Mouse (Mus musculus): ENCODE measurements around the gene Cenpv. TPM values are rescaled to one million over a fixed set of nuclear protein-coding genes. Genes with fewer than 3 reads are reported as not detected.
A peak's percentile ranks its signal among the peaks of the same experiment; 100 is the strongest.

Cenpv gene
- polyA plus RNA-seq, 1 experiment from 2014 or later: 9.8 TPM

GRCm38 (mm10) chr11:62575659-62576438 is 36.8 kb upstream of the Cenpv start:
- H3K9ac ChIP-seq (replicated peaks): peak overlapping the region; percentile 64
- H3K4me1 ChIP-seq (ENCODE audit: insufficient read depth): peaks cover 26% of the 10 kb centered on the region
- H3K27ac ChIP-seq (ENCODE audit: low read depth): peak overlapping the region; percentile 80
- peak overlapping the region; percentile 98 for H3K4me2 ChIP-seq (ENCODE audit: low read depth, low read length)
- no peaks in the 10 kb centered on the region for H3K36me3 ChIP-seq (replicated peaks; ENCODE audit: insufficient read depth, low read length)
- H3K9me3 ChIP-seq (ENCODE audit: low read length): no peaks in the 10 kb centered on the region
- ATAC-seq: peak; percentile 71
- peak overlapping the region; percentile 64 for H3K4me3 ChIP-seq (ENCODE audit: low read depth, low read length)
- peak; percentile 67 for DNase-seq
- TF ChIP-seq EP300 (IDR thresholded peaks at IDR 0.05; ENCODE audit: low read depth) (no peak), CTCF (IDR thresholded peaks at IDR 0.05; ENCODE audit: low read depth) (no peak)
- WGBS (ENCODE audit: insufficient replicate concordance): 7% methylated on average over 27 of the region's 27 CpGs
- H3K27me3 ChIP-seq (ENCODE audit: insufficient read depth, low read length): no peaks in the 10 kb centered on the region

GRCm38 (mm10) chr11:62575297-62575658 is 36.2 kb upstream of the Cenpv start:
- Histone ChIP-seq H3K9ac (replicated peaks) (peak overlapping the region; percentile 64), H3K36me3 (replicated peaks; ENCODE audit: insufficient read depth, low read length) (no peaks in the 10 kb centered on the region), H3K9me3 (ENCODE audit: low read length) (no peaks in the 10 kb centered on the region), H3K4me1 (ENCODE audit: insufficient read depth) (peaks cover 26% of the 10 kb centered on the region), H3K27me3 (ENCODE audit: insufficient read depth, low read length) (no peaks in the 10 kb centered on the region), H3K4me3 (ENCODE audit: low read depth, low read length) (peak overlapping the region; percentile 64), H3K4me2 (ENCODE audit: low read depth, low read length) (peak overlapping the region; percentile 98), H3K27ac (ENCODE audit: low read depth) (peak overlapping the region; percentile 80)
- DNase-seq (peak; percentile 90), ATAC-seq (peak; percentile 75)
- 1% methylated on average over 9 of the region's 9 CpGs for WGBS (ENCODE audit: insufficient replicate concordance)
- peak; percentile 98 for TF ChIP-seq CTCF (IDR thresholded peaks at IDR 0.05; ENCODE audit: low read depth)
- TF ChIP-seq EP300 (IDR thresholded peaks at IDR 0.05; ENCODE audit: low read depth): no peak

- Histone ChIP-seq H3K4me3 (ENCODE audit: low read depth, low read length) (peak overlapping the region; percentile 14; the same call in 1 of the 2 replicates), H3K36me3 (replicated peaks; ENCODE audit: insufficient read depth, low read length) (no peaks in the 10 kb centered on the region), H3K27me3 (ENCODE audit: insufficient read depth, low read length) (no peaks in the 10 kb centered on the region), H3K4me1 (ENCODE audit: insufficient read depth) (peaks cover 26% of the 10 kb centered on the region), H3K27ac (ENCODE audit: low read depth) (peak overlapping the region; percentile 65), H3K9ac (replicated peaks) (no peak overlapping the region), H3K9me3 (ENCODE audit: low read length) (no peaks in the 10 kb centered on the region), H3K4me2 (ENCODE audit: low read depth, low read length) (peak overlapping the region; percentile 98)
- TF ChIP-seq CTCF (IDR thresholded peaks at IDR 0.05; ENCODE audit: low read depth): no peak
- TF ChIP-seq EP300 (IDR thresholded peaks at IDR 0.05; ENCODE audit: low read depth): no peak
- WGBS (ENCODE audit: insufficient replicate concordance): 54% methylated on average over 4 of the region's 4 CpGs
- DNase-seq (no peak), ATAC-seq (no peak)
These were observed 35.6 kb upstream of the Cenpv start for GRCm38 (mm10) chr11:62574703-62575085.

- H3K9ac ChIP-seq (replicated peaks): peak within 1 kb of the TSS; percentile 64; the same call in 1 of the 2 replicates
- 51% methylated on average over 6 of the region's 6 CpGs for WGBS (ENCODE audit: insufficient replicate concordance)
These were observed 35.1 kb upstream of the Cenpv start, which contains the start of gene Trpv2 for GRCm38 (mm10) chr11:62573959-62574702. Trpv2 (plus strand) TSS chr11:62574486.

GRCm38 (mm10) chr11:62568300-62568699 is 29.2 kb upstream of the Cenpv start:
- Histone ChIP-seq H3K4me2 (ENCODE audit: low read depth, low read length) (no peak overlapping the region), H3K9ac (replicated peaks) (no peak overlapping the region), H3K36me3 (replicated peaks; ENCODE audit: insufficient read depth, low read length) (no peaks in the 10 kb centered on the region), H3K27ac (ENCODE audit: low read depth) (no peak overlapping the region), H3K4me3 (ENCODE audit: low read depth, low read length) (no peak overlapping the region), H3K27me3 (ENCODE audit: insufficient read depth, low read length) (no peaks in the 10 kb centered on the region), H3K9me3 (ENCODE audit: low read length) (no peaks in the 10 kb centered on the region), H3K4me1 (ENCODE audit: insufficient read depth) (no peaks in the 10 kb centered on the region)
- 43% methylated on average over 3 of the region's 3 CpGs for WGBS (ENCODE audit: insufficient replicate concordance)
- ATAC-seq: peak; percentile 54; the same call in 1 of the 2 replicates
- no peak for TF ChIP-seq CTCF (IDR thresholded peaks at IDR 0.05; ENCODE audit: low read depth)
- no peak for TF ChIP-seq EP300 (IDR thresholded peaks at IDR 0.05; ENCODE audit: low read depth)
- no peak for DNase-seq

More at GRCm38 (mm10) chr11:62573959-62574702, 35.1 kb upstream of the Cenpv start, which contains the start of gene Trpv2:
- peak within 1 kb of the TSS; percentile 98 for H3K4me2 ChIP-seq (ENCODE audit: low read depth, low read length)
- TF ChIP-seq EP300 (IDR thresholded peaks at IDR 0.05; ENCODE audit: low read depth): no peak
- peaks cover 26% of the 10 kb centered on the region for H3K4me1 ChIP-seq (ENCODE audit: insufficient read depth)
- H3K36me3 ChIP-seq (replicated peaks; ENCODE audit: insufficient read depth, low read length): no peaks in the 10 kb centered on the region
- DNase-seq: peak; percentile 42
- no peak for ATAC-seq
- no peaks in the 10 kb centered on the region for H3K9me3 ChIP-seq (ENCODE audit: low read length)
- H3K27ac ChIP-seq (ENCODE audit: low read depth): peak within 1 kb of the TSS; percentile 65
- no peaks in the 10 kb centered on the region for H3K27me3 ChIP-seq (ENCODE audit: insufficient read depth, low read length)
- peak within 1 kb of the TSS; percentile 64 for H3K4me3 ChIP-seq (ENCODE audit: low read depth, low read length)

- Histone ChIP-seq H3K36me3 (replicated peaks; ENCODE audit: insufficient read depth, low read length) (no peaks in the 10 kb centered on the region), H3K4me2 (ENCODE audit: low read depth, low read length) (no peak overlapping the region), H3K27ac (ENCODE audit: low read depth) (no peak overlapping the region), H3K27me3 (ENCODE audit: insufficient read depth, low read length) (no peaks in the 10 kb centered on the region), H3K9ac (replicated peaks) (no peak overlapping the region), H3K4me1 (ENCODE audit: insufficient read depth) (no peaks in the 10 kb centered on the region), H3K9me3 (ENCODE audit: low read length) (no peaks in the 10 kb centered on the region), H3K4me3 (ENCODE audit: low read depth, low read length) (no peak overlapping the region)
- 57% methylated on average over 1 of the region's 1 CpGs for WGBS (ENCODE audit: insufficient replicate concordance)
- ATAC-seq: no peak
- no peak for DNase-seq
- TF ChIP-seq CTCF (IDR thresholded peaks at IDR 0.05; ENCODE audit: low read depth) (no peak), EP300 (IDR thresholded peaks at IDR 0.05; ENCODE audit: low read depth) (no peak)
These were observed 27.1 kb upstream of the Cenpv start for GRCm38 (mm10) chr11:62566211-62566610.
